Mouse (Mus musculus): ENCODE measurements around the gene Chn2.

The Chn2 gene

DNA sequence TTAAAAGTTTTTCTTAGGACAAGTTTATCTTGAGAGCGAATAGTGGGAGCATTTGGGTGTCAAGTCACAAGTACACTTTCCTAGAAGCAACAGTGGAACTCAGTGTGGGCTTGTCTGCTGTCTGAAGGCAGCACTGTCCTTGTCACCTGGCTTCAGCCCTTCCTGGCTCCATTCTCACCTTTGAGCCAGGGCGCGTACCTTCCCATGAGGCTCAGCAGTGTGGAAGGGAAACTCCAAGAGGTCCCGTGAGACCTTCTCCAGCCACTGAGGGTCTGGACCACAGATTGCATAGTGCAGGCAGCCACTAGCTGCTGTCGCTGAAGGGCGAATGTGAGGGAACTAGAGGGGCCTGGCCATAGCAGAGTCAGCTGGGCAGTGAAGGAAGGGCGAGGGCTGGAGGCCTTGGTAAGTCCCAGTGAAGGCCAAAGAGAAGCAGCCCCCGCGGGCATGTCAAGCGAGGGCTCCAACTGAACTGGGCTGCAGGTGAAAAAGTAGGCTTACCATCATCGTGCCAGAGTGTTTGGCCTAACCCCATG, 293.8 kb downstream of the Chn2 start:
- no peak for DNase-seq (ENCODE audit: low spot score in 2 of 2)

DNA sequence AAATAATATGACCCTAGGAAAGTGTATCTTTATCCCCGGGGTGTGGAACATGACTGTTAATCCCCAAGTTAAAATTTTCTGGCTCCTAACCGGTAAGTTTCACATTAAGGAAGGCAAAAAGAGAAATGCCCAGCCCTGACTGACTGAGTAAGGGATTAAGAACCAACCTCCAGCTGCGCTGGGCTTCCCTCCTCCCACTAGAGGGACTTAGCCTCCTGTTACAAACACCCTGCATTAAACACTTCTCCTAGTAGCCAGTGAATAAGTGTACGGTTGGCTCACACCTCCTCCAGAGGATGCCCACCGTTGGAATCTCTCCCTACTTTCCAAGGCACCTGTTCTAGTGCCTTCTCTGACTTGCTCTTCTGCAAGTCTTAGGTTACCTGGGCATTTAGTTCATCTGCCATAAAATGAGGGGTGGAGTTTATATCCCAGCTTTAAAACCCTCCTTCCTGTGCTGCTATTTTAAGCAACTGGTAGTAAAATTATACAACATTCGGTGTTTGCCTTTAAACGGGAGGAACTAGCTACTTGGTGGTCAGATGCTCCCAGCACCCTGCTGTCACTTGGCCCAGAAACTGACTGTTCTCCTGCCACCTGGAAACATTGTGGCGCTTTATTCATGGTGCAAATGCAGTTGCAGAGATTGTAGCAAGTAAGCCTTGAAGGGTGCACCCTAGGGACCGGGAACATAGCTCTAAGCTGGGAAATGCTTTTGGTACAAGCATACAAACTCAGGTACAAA, 294.5 kb downstream of the Chn2 start:
- DNase-seq (ENCODE audit: low spot score in 2 of 2) = no peak

DNA sequence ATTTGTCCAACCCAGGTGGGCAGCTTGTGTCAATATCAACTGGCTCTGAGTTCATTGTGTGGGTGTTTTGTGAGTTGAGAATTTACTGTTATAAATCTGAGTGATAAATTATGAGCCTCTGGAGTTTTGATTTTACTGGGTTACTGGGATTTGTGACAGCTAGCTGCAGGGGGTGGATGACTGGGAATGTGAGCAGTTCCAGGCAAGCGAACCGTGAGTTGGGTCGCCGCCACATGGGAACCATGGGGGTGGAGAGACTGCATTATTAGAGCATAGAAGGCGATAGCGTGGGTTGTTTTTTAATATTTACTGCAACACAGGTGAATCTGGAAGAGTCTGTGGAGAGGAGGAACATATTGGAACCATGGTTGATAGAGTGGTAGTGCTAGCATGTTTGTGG, 298.0 kb downstream of the Chn2 start:
- DNase-seq (ENCODE audit: low spot score in 2 of 2) = no peak

DNA sequence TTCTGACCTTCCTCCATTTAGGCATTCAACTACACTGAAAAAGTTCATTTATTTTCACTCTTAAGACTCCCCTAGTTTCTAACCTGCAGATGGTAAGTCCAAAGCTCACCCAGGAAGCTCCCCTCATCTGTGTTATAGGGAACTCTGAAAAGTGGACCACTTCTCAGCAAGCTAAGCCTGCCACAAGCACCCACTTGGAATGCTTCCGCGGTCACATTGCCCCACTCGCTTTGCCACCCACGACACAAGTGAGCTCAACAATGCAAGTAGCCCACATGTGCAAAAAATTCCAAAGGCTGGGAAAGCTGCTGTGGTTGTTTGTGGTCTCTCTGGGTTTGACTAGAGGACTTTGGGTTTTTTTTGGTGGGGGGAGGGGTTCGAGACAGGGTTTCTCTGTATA, 301.8 kb downstream of the Chn2 start:
- DNase-seq (ENCODE audit: low spot score in 2 of 2) = no peak

DNA sequence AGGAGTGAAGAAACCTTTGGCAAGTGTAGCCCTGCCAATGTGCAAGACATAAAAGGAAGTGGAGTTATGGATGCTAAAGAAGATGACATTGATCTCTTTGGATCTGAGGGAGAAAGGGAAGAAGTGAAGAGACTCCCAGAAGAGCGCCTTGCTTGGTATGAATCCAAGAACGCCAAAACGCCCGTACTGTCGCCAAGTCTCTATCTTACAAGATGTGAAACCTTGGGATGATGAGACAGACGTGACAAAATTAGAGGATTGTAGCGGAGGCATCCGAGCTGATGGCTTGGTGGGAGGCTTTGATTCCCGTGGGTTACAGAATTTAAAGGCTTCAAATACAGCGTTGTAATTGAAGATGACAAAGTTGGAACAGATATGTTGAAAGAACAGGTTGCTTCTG, 302.9 kb downstream of the Chn2 start:
- no peak for DNase-seq (ENCODE audit: low spot score in 2 of 2)
